Mouse (Mus musculus) regulatory T cell (primary cell): ENCODE measurements around the gene Pcgf6.

ENCODE experiments used
- in situ Hi-C: fragments of 300-600 bp; cut with MboI, MseI; formaldehyde crosslinking; loops from one replicate; pipeline ENCODE4 v1.15.1; 2025; ENCODE audit warnings: high pct_unique_total_duplicates

The Pcgf6 gene

DNA sequence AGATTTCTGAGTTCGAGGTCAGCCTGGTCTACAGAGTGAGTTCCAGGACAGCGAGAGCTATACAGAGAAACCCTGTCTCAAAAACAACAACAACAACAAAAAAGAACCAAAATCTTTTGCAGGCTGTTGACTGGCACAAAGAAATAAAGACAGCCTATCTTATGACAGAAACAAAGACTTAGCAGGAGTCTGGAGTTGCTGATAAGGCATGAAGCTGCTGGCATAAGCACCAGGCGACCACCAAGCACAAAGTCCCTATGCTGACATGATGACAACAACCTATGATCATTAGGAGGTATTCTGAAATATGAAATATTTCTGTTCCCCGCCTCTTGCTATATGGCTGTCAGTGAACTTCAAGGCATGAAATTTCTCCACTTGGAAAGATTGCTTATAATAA is 51.8 kb downstream of the Pcgf6 start:
- in situ Hi-C loops = loop anchor here (5.0 to 10.0 kb wide), 2 partner anchors 117 to 334 kb away; no protein-coding TSS in a partner anchor

GRCm38 (mm10) chr19:46998168-46998870 is 52.4 kb downstream of the Pcgf6 start:
- in situ Hi-C loops = loop anchor here (5.0 to 10.0 kb wide), 2 partner anchors 116 to 334 kb away; no protein-coding TSS in a partner anchor

GRCm38 (mm10) chr19:46996095-46996494 is 54.6 kb downstream of the Pcgf6 start:
- in situ Hi-C loops = loop anchor here (5.0 to 10.0 kb wide), 2 partner anchors 114 to 331 kb away; no protein-coding TSS in a partner anchor

GRCm38 (mm10) chr19:46992329-46992728 is 58.4 kb downstream of the Pcgf6 start:
- in situ Hi-C loops = loop anchor here (5.0 to 10.0 kb wide), 2 partner anchors 230 to 328 kb away; partner anchors contain the start of gene Cnnm2

GRCm38 (mm10) chr19:46991145-46991544 is 59.6 kb downstream of the Pcgf6 start:
- in situ Hi-C loops = loop anchor here (5.0 to 10.0 kb wide), 2 partner anchors 229 to 326 kb away; partner anchors contain the start of gene Cnnm2

DNA sequence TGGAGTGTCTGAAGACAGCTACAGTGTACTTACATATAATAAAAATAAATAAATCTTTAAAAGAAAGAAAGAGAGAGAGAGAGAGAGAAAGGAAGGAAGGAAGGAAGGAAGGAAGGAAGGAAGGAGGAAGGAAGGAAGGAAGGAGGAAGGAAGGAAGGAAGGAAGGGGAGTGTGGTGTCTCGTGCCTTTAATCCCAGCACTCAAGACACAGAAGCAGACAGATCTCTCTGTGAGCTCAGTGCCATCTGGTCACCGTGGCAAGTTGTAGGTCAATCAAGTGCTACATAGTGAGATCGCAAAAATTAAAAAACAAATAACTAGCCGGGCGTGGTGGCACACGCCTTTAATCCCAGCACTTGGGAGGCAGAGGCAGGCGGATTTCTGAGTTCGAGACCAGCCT is 60.1 kb downstream of the Pcgf6 start:
- in situ Hi-C loops = loop anchor here (5.0 to 10.0 kb wide), 2 partner anchors 228 to 326 kb away; partner anchors contain the start of gene Cnnm2

DNA sequence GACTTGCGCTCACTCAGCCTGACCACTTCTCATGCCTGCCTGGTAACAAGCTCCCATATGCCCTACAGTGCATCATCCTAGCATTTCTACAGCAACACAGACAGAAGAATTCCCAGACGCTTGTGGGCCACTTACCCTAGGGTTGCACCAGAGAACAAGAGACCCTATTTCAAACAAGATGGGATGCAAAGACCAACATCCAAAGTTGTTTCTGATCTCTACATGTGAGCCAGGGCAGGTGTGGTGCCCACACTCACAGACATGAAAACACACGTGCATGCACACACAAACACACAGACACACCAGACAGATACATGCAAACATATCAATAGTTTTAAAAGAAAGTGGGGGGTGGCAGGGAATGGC is 60.6 kb downstream of the Pcgf6 start:
- in situ Hi-C loops = loop anchor here (5.0 to 10.0 kb wide), 2 partner anchors 228 to 325 kb away; partner anchors contain the start of gene Cnnm2

- in situ Hi-C loops = loop anchor here (5.0 to 10.0 kb wide), 2 partner anchors 227 to 325 kb away; partner anchors contain the start of gene Cnnm2
Observed at GRCm38 (mm10) chr19:46989479-46990152, 61.1 kb downstream of the Pcgf6 start.

DNA sequence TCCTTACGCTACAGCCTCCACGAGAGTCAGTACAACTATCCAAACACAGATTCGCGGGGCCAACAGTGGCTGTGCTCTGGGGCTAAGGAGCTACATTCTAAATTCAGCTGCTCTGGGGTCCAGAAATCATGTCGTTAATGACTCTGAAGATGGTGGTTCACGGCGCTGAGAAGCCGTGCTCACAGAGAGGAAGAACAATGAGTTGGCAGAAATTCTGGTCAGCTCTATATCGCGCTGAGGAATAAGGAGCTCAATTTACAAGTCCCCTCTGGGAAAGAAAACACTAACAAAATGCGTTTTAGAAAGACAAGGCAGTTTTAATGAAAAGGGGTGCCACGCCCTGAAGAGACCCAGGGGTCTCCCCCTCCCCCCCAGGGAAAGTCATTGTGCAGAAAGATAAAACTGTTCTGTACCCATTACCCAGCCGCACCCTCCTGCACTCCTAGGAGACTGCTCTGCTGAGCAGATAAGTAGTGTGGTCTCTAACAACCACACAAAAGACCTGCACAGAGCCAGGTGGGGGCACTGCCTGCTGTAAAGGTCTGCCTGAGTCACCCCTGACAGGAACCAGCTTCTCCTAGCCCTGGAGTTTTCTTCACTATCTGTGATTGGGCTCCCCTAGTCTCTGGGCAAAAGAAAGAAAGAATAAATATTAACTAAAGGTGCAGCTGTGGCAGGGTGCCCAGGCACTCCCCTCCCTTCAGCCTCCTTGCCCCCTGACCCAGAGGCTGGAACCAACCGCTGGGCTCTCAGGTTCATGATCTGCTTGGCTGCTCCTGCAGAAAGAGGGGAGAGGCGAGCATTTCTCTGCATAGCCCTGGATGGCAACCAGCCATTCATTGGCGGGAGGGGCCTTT is 62.2 kb downstream of the Pcgf6 start:
- in situ Hi-C loops = no loop called here

DNA sequence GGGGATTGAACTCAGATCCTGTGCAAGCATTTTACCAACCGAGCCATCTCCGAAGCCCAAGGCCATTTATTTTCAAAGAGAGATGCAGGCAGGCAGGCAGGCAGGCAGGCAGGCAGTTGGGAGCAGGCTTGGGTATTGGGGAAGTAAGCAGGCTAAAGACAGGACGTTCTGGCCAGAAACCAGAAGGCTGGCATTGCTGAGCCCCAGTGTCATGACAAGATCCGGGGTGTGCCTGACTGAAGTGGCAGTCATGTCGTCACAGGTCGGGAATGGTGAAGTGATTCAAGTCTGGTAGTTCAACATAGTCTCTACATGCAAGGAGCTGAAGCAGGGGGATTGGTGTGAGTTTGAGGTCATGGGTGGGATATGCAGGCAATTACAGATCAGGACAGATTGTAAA is 63.1 kb downstream of the Pcgf6 start:
- in situ Hi-C loops = no loop called here

GRCm38 (mm10) chr19:46984726-46985622 is 65.7 kb downstream of the Pcgf6 start:
- in situ Hi-C loops = no loop called here

DNA sequence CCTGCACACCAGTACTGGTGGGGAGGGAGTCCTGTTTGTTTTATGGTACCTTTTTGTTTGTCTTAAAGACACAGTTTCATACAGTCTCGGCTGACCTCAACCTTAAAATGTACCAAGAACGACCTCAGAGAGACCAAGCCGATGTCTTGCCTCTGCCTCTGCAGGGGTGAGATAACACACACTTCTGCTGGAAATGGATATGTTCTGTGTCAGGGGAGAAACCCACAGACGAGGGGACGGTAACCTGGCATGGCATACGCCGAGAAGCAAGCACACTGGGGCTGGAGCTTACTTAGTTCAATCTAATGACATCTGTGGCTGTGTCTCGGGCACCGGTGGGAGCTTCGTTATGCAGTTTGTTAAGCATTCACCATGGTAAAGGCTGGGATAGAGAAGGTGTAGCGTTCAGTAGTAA is 66.7 kb downstream of the Pcgf6 start:
- in situ Hi-C loops = no loop called here
